Mouse (Mus musculus) neural tube, embryonic 10.5 days (tissue): ENCODE measurements at regions not wholly inside any gene's neighbourhood (a gene's known extent, or its start where the extent isn't known, plus 50 kb on each side); places are given as distances from the start of the nearest gene placed in this dataset.

Experiments
- DNase-seq: peaks from one replicate; pipeline ENCODE4 v3.0.0-alpha.2; 2017; ENCODE audit warnings: low spot score; ENCODE audit errors: extremely low spot score

DNA sequence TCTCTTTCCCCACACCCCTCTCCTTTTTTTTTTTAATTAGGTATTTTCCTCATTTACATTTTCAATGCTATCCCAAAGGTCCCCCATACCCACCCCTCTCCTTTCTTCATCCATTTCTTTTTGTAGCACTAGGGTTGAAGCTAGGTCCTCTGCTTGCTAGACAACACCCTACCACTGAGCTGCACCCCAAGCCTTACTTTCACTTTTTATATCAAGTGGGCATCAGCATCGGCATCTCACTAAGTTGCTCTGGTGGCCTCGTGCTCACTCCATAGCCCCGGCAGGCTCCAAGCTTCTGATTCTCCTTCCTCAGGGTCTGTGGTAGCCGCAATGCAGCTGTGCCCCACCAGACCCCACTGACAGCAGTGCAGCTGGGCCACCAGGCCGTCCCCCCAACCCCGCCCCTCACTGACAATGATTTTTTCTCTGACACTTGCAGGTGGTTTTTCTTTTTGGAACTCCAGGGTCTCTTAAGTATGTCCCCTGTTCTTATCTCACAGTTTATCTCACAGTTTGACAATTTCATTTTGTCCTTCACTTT is 77.5 kb downstream of the Nufip1 start:
- DNase-seq: no peak

DNA sequence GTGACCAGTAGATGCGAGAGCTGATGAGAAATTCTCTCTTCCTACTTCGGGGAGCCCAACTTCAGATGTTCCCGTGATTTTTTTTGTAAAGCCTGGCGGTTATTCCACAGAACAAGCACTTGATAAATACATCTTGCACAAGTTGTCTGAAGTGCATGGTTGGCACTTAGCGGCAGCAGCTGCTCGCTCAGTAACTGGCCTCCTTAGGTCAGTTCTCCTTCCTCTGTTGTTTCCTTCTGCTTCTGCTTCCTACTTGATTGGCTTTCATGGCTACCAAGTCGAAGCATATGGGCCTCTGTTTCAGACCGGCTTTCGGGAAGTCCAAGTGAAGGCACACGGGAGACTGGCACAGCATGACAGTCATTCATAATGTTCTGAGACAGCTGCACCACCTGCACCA is 84.6 kb downstream of the Nufip1 start:
- no peak for DNase-seq

DNA sequence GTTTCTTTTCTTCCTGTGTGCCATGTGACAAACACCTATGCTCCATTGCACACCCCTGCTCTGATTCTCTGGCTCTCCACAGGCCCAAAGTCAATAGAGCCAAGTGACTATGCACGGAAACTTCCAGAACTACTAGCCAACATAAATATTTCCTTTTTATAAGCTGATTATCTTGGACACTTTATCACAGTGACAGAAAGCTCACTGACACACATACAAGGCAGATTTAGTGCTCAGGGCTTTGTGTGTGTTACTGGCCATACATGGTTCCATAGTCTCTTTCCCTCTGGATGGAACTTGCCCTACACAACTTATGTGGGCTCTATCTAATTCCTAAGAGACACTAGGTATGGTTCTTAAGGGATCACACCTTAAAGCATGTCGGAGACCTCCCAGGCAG is 86.7 kb downstream of the Nufip1 start:
- DNase-seq: no peak

- no peak for DNase-seq
These were observed 87.7 kb downstream of the Nufip1 start for GRCm38 (mm10) chr14:76198406-76198805.

DNA sequence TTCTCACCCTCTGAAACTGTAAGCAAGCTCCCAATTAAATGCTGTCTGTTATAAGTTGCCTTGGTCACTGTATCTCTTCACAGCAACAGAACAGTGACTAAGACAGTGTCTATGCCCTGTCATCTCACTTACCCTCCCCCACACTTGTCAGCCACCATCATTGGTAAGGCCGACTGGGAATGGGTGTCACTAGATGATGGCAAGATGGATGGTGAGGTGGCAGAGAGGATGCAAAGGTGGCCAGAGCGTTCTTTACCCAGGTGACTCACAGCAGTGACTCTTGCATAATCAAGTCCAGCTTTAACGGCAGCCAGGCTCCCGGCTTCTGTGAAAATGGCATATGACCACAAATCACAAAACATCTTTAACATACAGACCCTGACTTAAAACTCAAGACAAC is 91.9 kb downstream of the Nufip1 start:
- DNase-seq: no peak

DNA sequence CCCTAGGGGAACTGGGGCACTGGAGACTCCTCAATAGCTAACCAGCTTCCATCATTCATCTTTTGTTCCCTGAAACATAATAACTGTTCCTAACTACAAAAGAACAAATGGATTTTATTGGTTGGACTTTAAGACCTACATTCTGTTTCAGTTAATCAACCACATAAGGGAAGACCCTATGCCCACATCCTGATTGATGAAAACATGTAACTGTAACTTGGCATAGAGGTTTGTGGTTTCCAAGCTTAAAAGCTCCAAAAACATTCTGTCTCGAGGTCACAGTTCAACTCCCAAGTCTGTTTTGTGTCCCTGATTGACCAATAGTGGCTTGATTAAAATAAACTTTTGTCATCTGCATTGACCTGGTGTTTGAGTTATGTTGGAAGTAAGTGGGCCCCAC is 92.4 kb downstream of the Nufip1 start:
- no peak for DNase-seq

DNA sequence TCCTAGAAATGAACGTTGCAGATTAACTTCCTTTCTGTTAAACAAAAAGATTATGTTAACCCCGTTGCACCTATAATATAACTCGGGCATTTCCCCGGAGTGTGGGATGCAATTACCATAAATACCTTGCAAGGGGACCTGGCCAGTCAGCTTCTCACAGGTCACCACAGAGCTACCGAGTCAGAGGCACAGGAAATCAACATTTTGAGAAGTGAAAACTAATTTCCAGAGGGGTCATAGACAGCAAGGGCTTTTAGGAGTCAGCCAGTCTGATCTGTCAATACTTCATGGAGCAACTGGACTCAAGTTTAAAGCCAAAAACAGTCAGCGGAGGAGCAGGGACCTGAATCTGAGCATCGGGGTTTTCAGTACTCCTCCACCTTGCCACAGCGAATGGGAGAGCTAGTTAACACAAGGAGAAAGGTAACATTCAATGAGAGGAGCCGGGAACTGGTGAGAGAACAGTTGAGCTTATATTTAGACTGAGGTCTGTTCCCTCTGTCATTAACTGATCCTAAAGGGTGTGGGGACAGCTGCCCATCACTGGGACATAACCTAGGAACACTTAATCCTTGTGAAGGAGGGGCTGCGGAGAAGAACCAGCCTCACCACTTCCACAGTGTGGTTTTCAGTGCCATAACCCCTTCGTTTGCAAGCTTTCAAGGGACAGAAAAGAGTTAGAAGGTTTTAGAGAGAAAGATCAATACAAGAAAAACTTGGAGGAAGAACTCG is 105.9 kb downstream of the Nufip1 start:
- no peak for DNase-seq

DNA sequence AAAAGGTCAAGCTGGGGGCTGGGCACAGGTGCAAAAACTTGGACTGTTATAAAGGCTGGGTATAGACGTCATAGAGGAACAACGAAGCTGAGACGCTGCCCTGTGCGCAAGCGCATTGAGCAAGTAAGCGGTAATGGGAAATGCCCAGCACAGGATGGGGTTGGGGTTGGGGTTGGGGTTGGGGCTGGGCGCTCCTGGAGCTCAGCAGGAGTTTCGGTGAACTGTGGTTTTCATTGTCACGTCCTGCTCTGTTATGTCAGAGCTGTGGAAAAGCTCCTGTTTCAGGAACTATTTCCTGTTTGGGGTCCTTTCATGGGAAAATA is 106.4 kb downstream of the Nufip1 start:
- no peak for DNase-seq

DNA sequence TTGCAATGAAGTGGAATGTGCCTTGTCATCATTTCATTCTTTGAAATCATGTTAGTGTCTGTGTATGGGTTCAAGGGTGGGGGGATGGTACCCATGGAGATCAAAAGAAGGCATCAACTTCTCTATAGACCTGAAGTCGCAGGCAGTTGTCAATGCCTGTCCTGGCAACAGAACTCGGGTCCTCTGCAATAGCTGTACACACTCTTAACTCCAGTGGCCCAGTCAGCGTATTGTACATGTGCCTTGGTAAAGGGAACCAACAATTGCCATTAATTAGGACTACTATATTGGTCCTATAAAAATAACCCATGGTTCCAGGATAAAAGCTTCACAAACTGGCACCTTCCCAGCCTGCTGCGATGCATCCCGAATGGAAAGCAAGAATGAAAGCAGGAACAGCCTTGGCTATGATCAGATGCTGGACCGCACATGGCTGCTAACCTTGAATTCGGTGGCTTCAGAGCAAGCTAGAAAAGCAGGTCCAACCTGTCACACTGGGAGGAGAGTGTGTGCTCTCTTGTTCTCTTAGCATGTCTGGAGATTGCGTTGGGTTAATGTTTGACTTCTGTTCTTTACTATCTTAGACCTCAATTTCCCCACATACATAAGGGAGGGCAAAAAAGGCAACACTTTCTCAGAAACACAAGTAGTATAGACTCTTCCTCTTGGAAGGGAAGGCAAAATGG is 107.0 kb downstream of the Nufip1 start:
- no peak for DNase-seq

- DNase-seq: no peak
These were observed 110.3 kb downstream of the Nufip1 start for GRCm38 (mm10) chr14:76220952-76221351.

DNA sequence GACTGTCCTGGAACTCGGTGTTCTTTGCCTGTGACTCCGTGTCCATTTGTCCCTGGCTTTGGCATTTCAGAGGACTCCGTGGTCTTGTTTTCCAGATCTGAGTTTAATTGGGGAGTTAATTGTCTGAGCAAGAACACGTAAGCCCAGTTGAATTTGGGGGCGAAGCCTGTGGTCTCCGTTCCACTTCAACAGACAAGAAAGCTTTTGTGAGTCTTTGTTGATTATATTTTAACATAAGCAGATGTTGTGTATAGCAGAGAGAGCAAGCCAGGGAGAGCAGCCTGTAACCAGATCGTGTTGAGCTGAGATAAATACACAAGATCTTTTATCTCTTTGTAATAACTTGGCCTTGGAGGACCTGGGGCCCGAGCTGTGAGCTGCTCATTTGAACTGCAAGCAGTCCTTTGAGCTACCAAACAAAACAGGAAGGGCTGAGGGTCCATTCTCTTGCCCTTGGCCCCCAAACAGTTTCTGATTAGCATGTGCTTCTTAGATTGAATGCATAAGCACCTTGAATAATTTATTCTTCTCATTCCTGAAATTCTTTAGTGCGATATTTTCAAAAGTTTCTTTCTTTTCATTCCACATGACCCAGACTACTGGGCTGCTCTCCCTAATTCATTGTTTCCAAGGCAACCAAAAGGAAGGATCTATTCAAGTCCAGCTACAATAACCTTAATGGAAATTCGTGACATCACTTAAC is 111.1 kb downstream of the Nufip1 start:
- DNase-seq: no peak

GRCm38 (mm10) chr14:76222320-76222626 is 111.6 kb downstream of the Nufip1 start:
- no peak for DNase-seq

GRCm38 (mm10) chr14:76223036-76223650 is 112.5 kb downstream of the Nufip1 start:
- no peak for DNase-seq

DNA sequence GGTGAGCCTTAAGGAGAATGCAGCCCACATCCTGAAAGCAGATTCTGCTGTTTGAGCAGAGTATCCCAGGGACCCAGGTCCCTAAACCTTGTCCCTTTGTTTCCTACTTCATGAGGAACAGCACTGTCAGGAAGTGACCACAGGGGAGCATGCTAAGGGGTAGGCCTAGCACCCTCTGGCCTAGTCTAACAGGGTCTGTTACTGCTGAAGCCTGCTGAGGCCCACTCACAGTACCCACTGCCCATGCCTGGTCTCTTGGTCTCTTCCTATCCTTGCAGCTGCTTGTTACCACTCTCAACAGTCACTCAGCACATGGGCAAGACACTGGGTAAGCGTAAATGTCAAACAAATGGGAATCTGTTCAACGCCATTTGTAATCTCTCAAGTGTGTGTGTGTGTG is 113.2 kb downstream of the Nufip1 start:
- DNase-seq: no peak

- no peak for DNase-seq
These were observed 114.8 kb downstream of the Nufip1 start for GRCm38 (mm10) chr14:76225532-76225931.

GRCm38 (mm10) chr14:76226621-76227297 is 116.1 kb downstream of the Nufip1 start:
- DNase-seq: no peak

- no peak for DNase-seq
These were observed 118.4 kb downstream of the Nufip1 start for GRCm38 (mm10) chr14:76228968-76229555.

GRCm38 (mm10) chr14:76239856-76240493 is 129.3 kb downstream of the Nufip1 start:
- DNase-seq: no peak

GRCm38 (mm10) chr14:76243581-76244337 is 133.1 kb downstream of the Nufip1 start:
- no peak for DNase-seq
